Mouse (Mus musculus) embryo, embryonic 11 days (tissue): ENCODE measurements around the gene Fam209.

Experiments used
- DNase-seq: peaks from one replicate; pipeline ENCODE4 v3.0.0-alpha.2; 2015

Gene Fam209

GRCm38 (mm10) chr2:172472318-172472717, at the start of gene Fam209:
TSS of gene Fam209 (plus strand) at chr2:172472520.
- DNase-seq, result no peak

GRCm38 (mm10) chr2:172430609-172431008, 41.7 kb upstream of the Fam209 start:
- DNase-seq, result no peak

- no peak for DNase-seq
These were observed 38.6 kb upstream of the Fam209 start for GRCm38 (mm10) chr2:172433746-172434145.

- DNase-seq, result no peak
These were observed 34.9 kb upstream of the Fam209 start for GRCm38 (mm10) chr2:172437371-172437952.

- DNase-seq, result peak; percentile 98
These were observed 32.3 kb upstream of the Fam209 start, which contains the start of gene Rtf2 for GRCm38 (mm10) chr2:172439843-172440639. TSS of gene Rtf2 (plus strand) at chr2:172440556.

GRCm38 (mm10) chr2:172440640-172441005, 31.7 kb upstream of the Fam209 start:
- DNase-seq, result no peak

GRCm38 (mm10) chr2:172441176-172441575, 31.1 kb upstream of the Fam209 start:
- no peak for DNase-seq

- DNase-seq, result no peak
These were observed 26.7 kb upstream of the Fam209 start for GRCm38 (mm10) chr2:172445617-172446016.

GRCm38 (mm10) chr2:172447317-172447716, 25.0 kb upstream of the Fam209 start:
- DNase-seq, result peak; percentile 12

GRCm38 (mm10) chr2:172448329-172448728, 24.0 kb upstream of the Fam209 start:
- DNase-seq, result no peak

- DNase-seq, result no peak
These were observed 21.7 kb upstream of the Fam209 start for GRCm38 (mm10) chr2:172450640-172451039.

GRCm38 (mm10) chr2:172452031-172452430, 20.3 kb upstream of the Fam209 start:
- no peak for DNase-seq

- no peak for DNase-seq
These were observed 19.9 kb upstream of the Fam209 start for GRCm38 (mm10) chr2:172452458-172452857.

- DNase-seq, result no peak
These were observed 13.8 kb upstream of the Fam209 start, which contains the start of gene Gcnt7 for GRCm38 (mm10) chr2:172458496-172458895. TSS of gene Gcnt7 (minus strand) at chr2:172458596.

- DNase-seq, result peak; percentile 14
These were observed 11.7 kb upstream of the Fam209 start for GRCm38 (mm10) chr2:172460647-172461046.

- no peak for DNase-seq
These were observed 9.5 kb upstream of the Fam209 start for GRCm38 (mm10) chr2:172462813-172463212.

GRCm38 (mm10) chr2:172466427-172467132, 5.7 kb upstream of the Fam209 start:
- DNase-seq, result no peak

- no peak for DNase-seq
These were observed 5.1 kb upstream of the Fam209 start for GRCm38 (mm10) chr2:172467206-172467605.

GRCm38 (mm10) chr2:172468346-172468819, 3.9 kb upstream of the Fam209 start:
- DNase-seq, result no peak

GRCm38 (mm10) chr2:172473591-172473990, 1.3 kb downstream of the Fam209 start:
- no peak for DNase-seq

GRCm38 (mm10) chr2:172474970-172475369, 2.6 kb downstream of the Fam209 start:
- peak; percentile 39 for DNase-seq

GRCm38 (mm10) chr2:172476707-172477260, 4.5 kb downstream of the Fam209 start:
- no peak for DNase-seq

GRCm38 (mm10) chr2:172477350-172477749, 5.0 kb downstream of the Fam209 start:
- no peak for DNase-seq
